Mouse (Mus musculus) ES-E14 (cell line): ENCODE results near the gene Trip12. TPM values are rescaled to one million over a fixed set of nuclear protein-coding genes. Genes with fewer than 3 reads are reported as not detected.
A peak's percentile ranks its signal among the peaks of the same experiment; 100 is the strongest.

Experiments used
- DNase-seq: peaks from one replicate; pipeline ENCODE4 v3.0.0-alpha.2; 2013; ENCODE audit warnings: low read depth, low spot score
- H3K27ac ChIP-seq: 2 replicates; pipeline ENCODE4 v1.5.1; 2012; ENCODE audit warnings: low read depth, mild to moderate bottlenecking, low read length, moderate library complexity, mixed read lengths; ENCODE audit not compliant: poor library complexity, insufficient read depth, severe bottlenecking
- H3K36me3 ChIP-seq: 2 replicates; pipeline ENCODE4 v1.6.1; 2012; ENCODE audit warnings: mild to moderate bottlenecking, low read length, moderate library complexity, mixed read lengths; ENCODE audit not compliant: control insufficient read depth, poor library complexity, insufficient read depth, severe bottlenecking
- H3K4me1 ChIP-seq, 2 experiments: fragments of 150-350 bp in 1 of 2; sonication (generic) in 1 of 2; 2 replicates each; pipeline ENCODE4 v1.6.1; 2012; ENCODE audit warnings: low read length in 2 of 2, mild to moderate bottlenecking in 1 of 2, mixed read lengths in 1 of 2; ENCODE audit not compliant: control insufficient read depth in 2 of 2, insufficient read depth in 2 of 2, poor library complexity in 1 of 2
- H3K4me3 ChIP-seq, 2 experiments: fragments of 150-350 bp in 1 of 2; sonication (generic) in 1 of 2; 2 replicates each; pipeline ENCODE4 v1.5.1; 2012; ENCODE audit warnings: low read length in 2 of 2, low read depth in 1 of 2, mild to moderate bottlenecking in 1 of 2, mixed read lengths in 1 of 2; ENCODE audit not compliant: insufficient read depth in 1 of 2, poor library complexity in 1 of 2, severe bottlenecking in 1 of 2
- H3K9ac ChIP-seq: 2 replicates; pipeline ENCODE4 v1.6.1; 2012; ENCODE audit warnings: low read depth, mild to moderate bottlenecking, low read length, mixed read lengths; ENCODE audit not compliant: poor library complexity, insufficient read depth, severe bottlenecking
- H3K9me3 ChIP-seq: fragments of 150-350 bp; sonication (generic); 2 replicates; pipeline ENCODE4 v1.6.1; 2012; ENCODE audit warnings: low read depth, mild to moderate bottlenecking, low read length; ENCODE audit not compliant: control insufficient read depth, insufficient read depth
- CHD2 ChIP-seq: IDR thresholded peaks from 2 replicates; pipeline ENCODE4 v1.6.1; 2014; ENCODE audit warnings: mild to moderate bottlenecking, low read depth, low read length, inconsistent platforms
- HCFC1 ChIP-seq: IDR thresholded peaks from 2 replicates; pipeline ENCODE4 v1.6.1; 2012; ENCODE audit warnings: low read length, inconsistent platforms, borderline replicate concordance; ENCODE audit not compliant: insufficient read depth
- MAFK ChIP-seq: IDR thresholded peaks from 2 replicates; pipeline ENCODE4 v1.6.1; 2014; ENCODE audit warnings: mild to moderate bottlenecking, low read depth, low read length, inconsistent platforms; ENCODE audit not compliant: insufficient read depth
- ZC3H11A ChIP-seq: IDR thresholded peaks from 2 replicates; pipeline ENCODE4 v1.6.1; 2012; ENCODE audit warnings: low read depth, mild to moderate bottlenecking, inconsistent platforms, low read length, borderline replicate concordance
- ZNF384 ChIP-seq: IDR thresholded peaks from 2 replicates; pipeline ENCODE4 v1.6.1; 2012; ENCODE audit warnings: low read depth, low read length, inconsistent platforms
- in situ Hi-C, 2 experiments: fragments of 600-800 bp; cut with MboI; formaldehyde crosslinking; loops; one replicate each; pipeline ENCODE4 v1.15.1; 2025; ENCODE audit warnings: low sequenced_read_pairs in 2 of 2, inconsistent platforms in 1 of 2; ENCODE audit not compliant: unreplicated experiment in 2 of 2
- total RNA-seq: library from RNA; depleted of rRNA; stranded (reverse); fragments of 300-350 nt; gene quantifications from 2 replicates; pipeline ENCODE4 v1.2.3, GENCODE M21; 2012; rRNA removed

Gene Trip12
- total RNA-seq, 1 experiment: 425 TPM

DNA sequence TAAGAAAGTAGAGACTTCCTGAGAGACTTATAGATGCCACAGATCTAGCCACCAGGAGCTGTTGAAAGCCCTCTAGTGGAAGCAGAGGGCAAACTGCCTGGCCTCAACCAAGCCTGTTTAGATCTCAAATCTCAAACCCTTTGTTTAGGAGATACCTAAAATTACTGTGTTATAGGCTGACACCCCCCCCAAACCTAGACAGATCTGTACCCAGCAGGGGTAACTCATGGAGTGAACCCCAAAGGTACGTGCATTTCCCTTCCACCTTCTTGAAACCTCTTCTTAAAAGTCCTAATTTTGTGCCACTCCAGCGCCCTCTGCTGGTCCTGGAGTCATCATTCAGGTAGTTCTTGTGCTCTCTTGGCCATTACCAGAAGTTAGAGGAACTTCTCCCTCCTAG, 143.2 kb downstream of the Trip12 start:
- in situ Hi-C loops: no loop called here
- peak; percentile 94 for DNase-seq
- no peak overlapping the region for H3K9ac ChIP-seq

GRCm38 (mm10) chr1:84695517-84696411, 144.6 kb downstream of the Trip12 start, which contains the start of gene Dner:
TSS of gene Dner (minus strand) at chr1:84696221.
- H3K9me3 ChIP-seq: no peaks in the 10 kb centered on the region
- no peaks in the 10 kb centered on the region for H3K36me3 ChIP-seq
- peak within 1 kb of the TSS; percentile 39 for H3K9ac ChIP-seq
- H3K4me3 ChIP-seq: peak within 1 kb of the TSS; percentile 62 to 86
- peak; percentile 88 for DNase-seq
- TF ChIP-seq ZNF384 (no peak), MAFK (peak; percentile 82)
- in situ Hi-C loops: no loop called here
- H3K27ac ChIP-seq: no peak within 1 kb of the TSS
- H3K4me1 ChIP-seq: 0 out of 4 replicates have a peak, but pooled peaks cover 0 to 5% of the 10 kb centered on the region in 2 experiments

More for the DNA sequence above, 143.2 kb downstream of the Trip12 start:
- no peak overlapping the region for H3K4me3 ChIP-seq
- no peak overlapping the region for H3K27ac ChIP-seq
- 0 out of 4 replicates have a peak, but pooled peaks cover 0 to 5% of the 10 kb centered on the region in 2 experiments for H3K4me1 ChIP-seq
- H3K36me3 ChIP-seq: no peaks in the 10 kb centered on the region
- TF ChIP-seq CHD2: no peak
- TF ChIP-seq ZNF384: no peak
- TF ChIP-seq ZC3H11A: peak; percentile 85
- no peaks in the 10 kb centered on the region for H3K9me3 ChIP-seq

DNA sequence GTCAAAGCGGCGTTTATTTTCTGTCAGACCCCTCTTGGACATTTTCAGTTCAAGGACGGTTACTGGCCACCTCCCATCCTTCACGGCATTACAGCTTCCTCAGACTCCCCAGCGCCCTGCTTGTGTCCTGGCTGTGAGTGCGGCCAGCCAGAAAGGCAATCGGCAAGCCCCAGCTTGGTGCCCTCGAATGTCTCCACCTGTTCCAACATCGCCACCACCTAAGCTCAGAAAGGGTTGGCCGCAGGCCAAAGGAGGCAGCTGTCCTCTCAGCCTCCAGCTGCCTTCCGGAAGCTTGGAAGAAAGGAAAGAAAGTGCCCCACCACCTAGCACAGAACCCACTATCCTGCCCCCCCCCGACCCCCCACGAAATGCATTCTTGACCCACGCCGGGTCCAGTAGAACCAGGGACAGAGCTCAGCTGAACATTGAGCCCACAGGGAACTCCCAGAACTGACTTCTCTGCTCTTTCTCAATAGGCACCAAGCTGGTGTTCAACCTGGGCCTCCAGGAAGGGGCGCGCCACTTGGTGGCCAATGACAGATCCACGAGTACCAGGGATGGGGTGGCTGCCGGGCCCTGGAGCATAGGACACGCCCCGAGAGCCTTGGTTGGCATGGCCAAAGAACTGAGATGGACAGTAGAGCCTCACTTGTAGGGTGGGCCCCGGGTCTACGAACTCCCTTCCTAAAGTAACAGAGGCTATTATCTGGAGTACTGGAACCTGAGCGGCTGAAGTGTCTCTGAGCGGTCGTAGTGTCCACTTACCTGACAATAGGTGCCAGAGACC, 145.4 kb downstream of the Trip12 start:
- no peaks in the 10 kb centered on the region for H3K9me3 ChIP-seq
- peak overlapping the region; percentile 39; the same call in 1 of the 2 replicates for H3K9ac ChIP-seq
- H3K4me3 ChIP-seq: peak overlapping the region; percentile 62 to 86
- no peaks in the 10 kb centered on the region for H3K36me3 ChIP-seq
- in situ Hi-C loops: no loop called here
- no peak overlapping the region for H3K27ac ChIP-seq
- H3K4me1 ChIP-seq: 0 out of 4 replicates have a peak, but pooled peaks cover 0 to 5% of the 10 kb centered on the region in 2 experiments
- DNase-seq: no peak
- TF ChIP-seq ZC3H11A: no peak
- no peak for TF ChIP-seq ZNF384
- no peak for TF ChIP-seq CHD2
- no peak for TF ChIP-seq HCFC1
- TF ChIP-seq MAFK: no peak

DNA sequence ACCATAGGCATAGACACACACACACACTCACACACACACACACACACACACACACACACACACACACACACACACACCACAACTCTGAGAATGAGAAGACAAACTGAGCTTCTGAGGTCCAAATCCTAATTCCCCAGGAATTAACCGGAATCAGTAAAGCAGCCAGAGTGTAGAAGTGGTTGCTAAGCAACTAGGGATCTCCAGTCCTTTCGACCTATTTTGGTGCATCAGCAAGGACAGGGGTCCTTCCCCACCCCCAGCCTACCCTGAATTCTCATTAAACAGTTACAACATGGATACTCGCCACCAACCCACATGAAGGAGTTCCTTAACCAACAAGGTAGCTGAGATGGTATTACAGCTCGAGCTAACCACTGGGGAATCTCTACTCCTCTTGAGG, 162.4 kb downstream of the Trip12 start:
- Histone ChIP-seq H3K4me3 (no peak overlapping the region), H3K9ac (no peak overlapping the region), H3K36me3 (no peaks in the 10 kb centered on the region), H3K9me3 (no peaks in the 10 kb centered on the region), H3K4me1 (no peaks in the 10 kb centered on the region), H3K27ac (no peak overlapping the region)
- no peak for TF ChIP-seq HCFC1
- no peak for TF ChIP-seq MAFK
- TF ChIP-seq ZNF384: no peak
- no peak for TF ChIP-seq CHD2
- TF ChIP-seq ZC3H11A: no peak
- in situ Hi-C loops: no loop called here
- DNase-seq: no peak

Other genes starting within 250 kb of the Trip12 start
- gene Dner, start 144.3 kb downstream of the Trip12 start, total RNA-seq: 1.4 and 2.1 TPM in 2 replicates
- gene Fbxo36, start 675 bp downstream of the Trip12 start, total RNA-seq: 3.1 and 4.3 TPM in 2 replicates
- 0.79 and 0.85 TPM in 2 replicates for gene Slc16a14, start 94.6 kb upstream of the Trip12 start, total RNA-seq